Mouse (Mus musculus) ES-E14 (cell line): ENCODE results near the gene Hsd11b2. TPM values are rescaled to one million over a fixed set of nuclear protein-coding genes. Genes with fewer than 3 reads are reported as not detected.
A peak's percentile ranks its signal among the peaks of the same experiment; 100 is the strongest.

ENCODE experiments used
- DNase-seq: peaks from one replicate; pipeline ENCODE4 v3.0.0-alpha.2; 2013; ENCODE audit warnings: low read depth, low spot score
- H3K27ac ChIP-seq: 2 replicates; pipeline ENCODE4 v1.5.1; 2012; ENCODE audit warnings: low read depth, mild to moderate bottlenecking, low read length, moderate library complexity, mixed read lengths; ENCODE audit not compliant: poor library complexity, insufficient read depth, severe bottlenecking
- H3K36me3 ChIP-seq: 2 replicates; pipeline ENCODE4 v1.6.1; 2012; ENCODE audit warnings: mild to moderate bottlenecking, low read length, moderate library complexity, mixed read lengths; ENCODE audit not compliant: control insufficient read depth, poor library complexity, insufficient read depth, severe bottlenecking
- H3K4me1 ChIP-seq, 2 experiments: fragments of 150-350 bp in 1 of 2; sonication (generic) in 1 of 2; 2 replicates each; pipeline ENCODE4 v1.6.1; 2012; ENCODE audit warnings: low read length in 2 of 2, mild to moderate bottlenecking in 1 of 2, mixed read lengths in 1 of 2; ENCODE audit not compliant: control insufficient read depth in 2 of 2, insufficient read depth in 2 of 2, poor library complexity in 1 of 2
- H3K4me3 ChIP-seq, 2 experiments: fragments of 150-350 bp in 1 of 2; sonication (generic) in 1 of 2; 2 replicates each; pipeline ENCODE4 v1.5.1; 2012; ENCODE audit warnings: low read length in 2 of 2, low read depth in 1 of 2, mild to moderate bottlenecking in 1 of 2, mixed read lengths in 1 of 2; ENCODE audit not compliant: insufficient read depth in 1 of 2, poor library complexity in 1 of 2, severe bottlenecking in 1 of 2
- H3K9ac ChIP-seq: 2 replicates; pipeline ENCODE4 v1.6.1; 2012; ENCODE audit warnings: low read depth, mild to moderate bottlenecking, low read length, mixed read lengths; ENCODE audit not compliant: poor library complexity, insufficient read depth, severe bottlenecking
- H3K9me3 ChIP-seq: fragments of 150-350 bp; sonication (generic); 2 replicates; pipeline ENCODE4 v1.6.1; 2012; ENCODE audit warnings: low read depth, mild to moderate bottlenecking, low read length; ENCODE audit not compliant: control insufficient read depth, insufficient read depth
- CHD2 ChIP-seq: IDR thresholded peaks from 2 replicates; pipeline ENCODE4 v1.6.1; 2014; ENCODE audit warnings: mild to moderate bottlenecking, low read depth, low read length, inconsistent platforms
- HCFC1 ChIP-seq: IDR thresholded peaks from 2 replicates; pipeline ENCODE4 v1.6.1; 2012; ENCODE audit warnings: low read length, inconsistent platforms, borderline replicate concordance; ENCODE audit not compliant: insufficient read depth
- MAFK ChIP-seq: IDR thresholded peaks from 2 replicates; pipeline ENCODE4 v1.6.1; 2014; ENCODE audit warnings: mild to moderate bottlenecking, low read depth, low read length, inconsistent platforms; ENCODE audit not compliant: insufficient read depth
- ZC3H11A ChIP-seq: IDR thresholded peaks from 2 replicates; pipeline ENCODE4 v1.6.1; 2012; ENCODE audit warnings: low read depth, mild to moderate bottlenecking, inconsistent platforms, low read length, borderline replicate concordance
- ZNF384 ChIP-seq: IDR thresholded peaks from 2 replicates; pipeline ENCODE4 v1.6.1; 2012; ENCODE audit warnings: low read depth, low read length, inconsistent platforms
- in situ Hi-C, 2 experiments: fragments of 600-800 bp; cut with MboI; formaldehyde crosslinking; loops; one replicate each; pipeline ENCODE4 v1.15.1; 2025; ENCODE audit warnings: low sequenced_read_pairs in 2 of 2, inconsistent platforms in 1 of 2; ENCODE audit not compliant: unreplicated experiment in 2 of 2
- total RNA-seq: library from RNA; depleted of rRNA; stranded (reverse); fragments of 300-350 nt; gene quantifications from 2 replicates; pipeline ENCODE4 v1.2.3, GENCODE M21; 2012

Hsd11b2 gene
- total RNA-seq, 1 experiment = 0.67 TPM

- no peak overlapping the region for H3K27ac ChIP-seq
Observed at GRCm38 (mm10) chr8:105565401-105565881, 46.9 kb downstream of the Hsd11b2 start.

GRCm38 (mm10) chr8:105565952-105566702, 47.6 kb downstream of the Hsd11b2 start, which contains the start of gene Atp6v0d1:
Gene Atp6v0d1 (minus strand): TSS chr8:105566047.
- H3K9me3 ChIP-seq = no peaks in the 10 kb centered on the region
- peaks cover 2 to 10% of the 10 kb centered on the region in 2 experiments; a peak in 2 of 4 replicates for H3K4me1 ChIP-seq
- H3K36me3 ChIP-seq = no peaks in the 10 kb centered on the region
- DNase-seq = peak; percentile 99
- peak within 1 kb of the TSS; percentile 83 for H3K9ac ChIP-seq
- no peak within 1 kb of the TSS for H3K27ac ChIP-seq
- in situ Hi-C loops = no loop called here
- TF ChIP-seq HCFC1 = peak; percentile 74
- no peak for TF ChIP-seq ZC3H11A
- peak within 1 kb of the TSS; percentile 78 to 81 for H3K4me3 ChIP-seq

More at GRCm38 (mm10) chr8:105565401-105565881, 46.9 kb downstream of the Hsd11b2 start:
- no peak for TF ChIP-seq CHD2
- no peak for TF ChIP-seq ZC3H11A
- no peak for TF ChIP-seq HCFC1
- no peak for TF ChIP-seq ZNF384
- no peak for TF ChIP-seq MAFK
- peak overlapping the region; percentile 83 for H3K9ac ChIP-seq
- H3K36me3 ChIP-seq = no peaks in the 10 kb centered on the region
- peaks cover 2 to 10% of the 10 kb centered on the region in 2 experiments; a peak in 2 of 4 replicates for H3K4me1 ChIP-seq
- DNase-seq = no peak
- H3K9me3 ChIP-seq = no peaks in the 10 kb centered on the region
- in situ Hi-C loops = no loop called here
- H3K4me3 ChIP-seq = peak overlapping the region; percentile 78 to 81

- Histone ChIP-seq H3K9me3 (no peaks in the 10 kb centered on the region), H3K4me1 (peaks cover 2 to 10% of the 10 kb centered on the region in 2 experiments; a peak in 2 of 4 replicates), H3K36me3 (no peaks in the 10 kb centered on the region), H3K4me3 (peak overlapping the region; percentile 58 to 66), H3K9ac (peak overlapping the region; percentile 63), H3K27ac (no peak overlapping the region)
- no peak for DNase-seq
- TF ChIP-seq CHD2 (no peak), HCFC1 (no peak), ZNF384 (no peak), ZC3H11A (no peak), MAFK (no peak)
- in situ Hi-C loops = no loop called here
Observed at GRCm38 (mm10) chr8:105566703-105567595, 48.4 kb downstream of the Hsd11b2 start.

GRCm38 (mm10) chr8:105571810-105572209, 53.3 kb downstream of the Hsd11b2 start:
- Histone ChIP-seq H3K4me3 (no peak overlapping the region), H3K27ac (no peak overlapping the region), H3K4me1 (peaks cover 4 to 8% of the 10 kb centered on the region in 2 experiments), H3K9ac (no peak overlapping the region), H3K9me3 (no peaks in the 10 kb centered on the region), H3K36me3 (no peaks in the 10 kb centered on the region)
- no peak for DNase-seq
- no peak for TF ChIP-seq HCFC1
- TF ChIP-seq ZC3H11A = no peak
- no peak for TF ChIP-seq ZNF384
- no peak for TF ChIP-seq CHD2
- no peak for TF ChIP-seq MAFK
- in situ Hi-C loops = no loop called here
